Mouse (Mus musculus): Measurements from ENCODE around the gene Olfr211.

DNA sequence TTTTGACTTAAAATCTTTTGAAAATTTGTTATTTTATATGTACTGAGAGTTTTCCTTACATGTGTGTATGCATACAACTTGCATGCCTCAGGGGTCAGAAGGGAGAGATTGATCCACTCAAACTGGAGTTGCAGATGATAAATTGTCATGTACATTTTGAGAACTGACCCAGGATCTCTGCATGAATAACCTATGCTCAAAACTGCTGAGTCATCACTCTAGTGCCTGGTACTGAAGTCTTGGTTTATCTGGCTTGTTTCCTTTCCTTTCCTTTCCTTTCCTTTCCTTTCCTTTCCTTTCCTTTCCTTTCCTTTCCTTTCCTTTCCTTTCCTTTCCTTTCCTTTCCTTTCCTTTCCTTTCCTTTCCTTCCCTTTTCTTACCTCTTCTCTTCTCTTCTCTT is 25.9 kb downstream of the Olfr211 start:
- no peak for TF ChIP-seq CTCF (IDR thresholded peaks at IDR 0.05; ENCODE audit: borderline replicate concordance, extremely low read depth, insufficient read depth, insufficient read length)
- TF ChIP-seq POLR2A (IDR thresholded peaks at IDR 0.05; ENCODE audit: borderline replicate concordance, extremely low read depth, insufficient read depth, insufficient read length, poor library complexity, severe bottlenecking), result no peak
